Mouse (Mus musculus) c-Kit-negative CD71-positive TER-119-positive erythroid progenitor cells, embryonic 14.5 days (primary cell): ENCODE results near the gene Tmem198b.

ENCODE experiments used
- DNase-seq: peaks from one replicate; pipeline ENCODE4 v3.0.0-alpha.2; 2013; ENCODE audit warnings: low read depth, low spot score

The Tmem198b gene

GRCm38 (mm10) chr10:128801981-128802495 is 2.1 kb downstream of the Tmem198b start:
- DNase-seq, result no peak

- no peak for DNase-seq
Measured at GRCm38 (mm10) chr10:128798676-128799075, 5.5 kb downstream of the Tmem198b start.

GRCm38 (mm10) chr10:128795581-128795980 is 8.6 kb downstream of the Tmem198b start:
- DNase-seq, result no peak

GRCm38 (mm10) chr10:128794391-128794790 is 9.8 kb downstream of the Tmem198b start:
- DNase-seq, result no peak

GRCm38 (mm10) chr10:128793258-128793657 is 10.9 kb downstream of the Tmem198b start:
- no peak for DNase-seq

GRCm38 (mm10) chr10:128792041-128792440 is 12.1 kb downstream of the Tmem198b start:
- no peak for DNase-seq

- DNase-seq, result no peak
Measured at GRCm38 (mm10) chr10:128790398-128791124, 13.6 kb downstream of the Tmem198b start, which contains the start of gene Mmp19. TSS of gene Mmp19 (plus strand) at chr10:128790910.

- DNase-seq, result no peak
Measured at GRCm38 (mm10) chr10:128780200-128780599, 24.0 kb downstream of the Tmem198b start.

GRCm38 (mm10) chr10:128779011-128779795 is 25.0 kb downstream of the Tmem198b start:
- DNase-seq, result no peak

- no peak for DNase-seq
Measured at GRCm38 (mm10) chr10:128778441-128778840, 25.7 kb downstream of the Tmem198b start.

- DNase-seq, result no peak
Measured at GRCm38 (mm10) chr10:128773685-128774084, 30.5 kb downstream of the Tmem198b start.

- no peak for DNase-seq
Measured at GRCm38 (mm10) chr10:128772895-128773294, 31.3 kb downstream of the Tmem198b start.
